Mouse (Mus musculus) adrenal gland, adult 8-10 months (tissue): Measurements from ENCODE around the gene Mterf1b. TPM values are rescaled to one million over a fixed set of nuclear protein-coding genes. Genes with fewer than 3 reads are reported as not detected.
A peak's percentile ranks its signal among the peaks of the same experiment; 100 is the strongest.
"Not testable (repeated sequence)": the region's sequence is repeated elsewhere in the genome, so short reads cannot be mapped to it uniquely, and the experiment has no call there.

ENCODE experiments used
- DNase-seq: peaks from one replicate; pipeline ENCODE4 v3.0.0; 2022
- total RNA-seq, 4 experiments: library from RNA; stranded (reverse); gene quantifications; 2 replicates each; pipeline ENCODE4 v1.2.4; 2022

The Mterf1b gene
- total RNA-seq: 1 to 10 TPM; 5.0 to 8.9 (median 6.8) TPM

DNA sequence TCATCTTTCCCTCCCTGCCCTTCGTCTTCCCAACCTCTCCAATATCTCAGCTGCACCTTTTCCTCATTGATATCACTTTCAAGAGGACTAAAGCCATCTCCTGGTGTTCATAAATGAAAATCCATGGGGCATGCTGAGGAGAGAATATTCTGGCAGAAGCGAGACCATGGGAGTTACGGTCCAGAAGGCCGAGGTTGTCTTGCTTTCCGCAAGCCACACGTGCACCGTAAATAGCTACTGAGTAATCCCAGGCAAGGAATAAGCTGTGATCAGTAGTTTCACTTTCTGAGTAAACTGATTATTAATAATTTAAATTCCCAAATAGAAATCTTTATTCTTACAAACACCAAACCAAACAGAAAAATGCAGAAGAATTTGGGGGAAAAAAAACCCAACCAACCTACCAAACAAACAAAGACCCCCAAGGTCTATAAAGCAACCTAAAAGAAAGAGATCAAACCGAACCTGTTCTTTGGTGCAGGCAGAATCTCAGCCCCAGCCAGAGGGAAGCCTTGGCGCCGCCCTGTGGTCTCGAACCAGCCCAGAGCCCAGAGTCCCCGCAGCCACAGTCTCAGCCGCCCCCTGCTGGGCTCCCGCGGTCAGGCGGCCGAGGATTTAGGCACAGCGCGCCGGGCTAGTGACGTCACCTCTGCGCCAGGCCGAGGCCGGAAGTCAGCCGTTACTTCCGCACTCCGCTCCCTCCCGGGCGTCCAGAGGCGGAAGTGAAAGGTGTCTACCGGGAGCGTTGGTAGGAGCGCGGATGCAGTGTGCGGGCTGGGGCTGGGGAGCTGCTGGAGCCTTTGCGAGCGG is at the start of gene Mterf1b:
Gene Mterf1b (plus strand): TSS at position 697 of the 810 bp plus-strand sequence.
- not testable (repeated sequence) for DNase-seq

GRCm38 (mm10) chr5:4159418-4160071 is 32.6 kb upstream of the Mterf1b start:
- not testable (repeated sequence) for DNase-seq

DNA sequence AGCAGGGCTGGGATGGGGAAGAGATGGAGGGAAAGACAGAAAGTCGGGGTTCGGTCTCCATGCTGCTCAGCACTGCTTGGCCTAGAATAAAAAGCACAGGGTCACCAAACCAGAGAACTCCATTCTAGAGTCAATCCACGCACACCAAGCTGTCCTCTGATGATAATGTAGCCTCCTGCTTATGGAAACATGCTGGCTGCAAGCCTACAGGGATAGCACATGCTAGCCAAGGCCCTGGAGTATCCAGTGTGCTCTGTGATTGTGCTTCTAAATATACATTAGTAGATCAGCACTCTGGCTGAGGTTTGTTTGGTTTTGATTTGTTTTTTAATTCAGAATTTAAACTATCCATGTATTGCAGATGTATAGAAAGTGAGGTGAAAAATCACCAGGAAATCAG is 30.6 kb upstream of the Mterf1b start:
- no peak for DNase-seq

- DNase-seq: no peak
These were observed 29.7 kb upstream of the Mterf1b start for GRCm38 (mm10) chr5:4162461-4162860.

GRCm38 (mm10) chr5:4167813-4168529 is 24.2 kb upstream of the Mterf1b start:
- not testable (repeated sequence) for DNase-seq

- not testable (repeated sequence) for DNase-seq
These were observed 23.6 kb upstream of the Mterf1b start for GRCm38 (mm10) chr5:4168530-4168926.

DNA sequence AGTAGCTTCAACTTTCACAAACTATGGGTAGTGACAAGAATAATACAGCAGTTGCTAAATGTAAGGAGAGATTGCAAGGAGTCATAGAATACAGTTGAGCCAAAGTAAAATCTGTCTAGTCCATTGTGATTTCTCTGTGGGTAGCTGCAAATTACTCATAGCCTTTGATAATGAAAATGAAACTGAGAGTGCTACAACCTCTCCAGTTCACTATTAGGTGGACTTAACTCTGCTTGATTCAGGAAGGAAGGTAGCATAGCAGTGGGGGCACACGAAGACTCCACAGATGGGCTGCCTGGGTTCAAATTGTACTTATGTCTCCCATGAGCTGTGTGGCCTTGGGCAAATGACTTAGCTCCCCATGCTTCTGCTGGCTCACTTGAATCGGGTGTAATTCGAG is 15.7 kb upstream of the Mterf1b start:
- not testable (repeated sequence) for DNase-seq

- no peak for DNase-seq
These were observed 12.8 kb upstream of the Mterf1b start for GRCm38 (mm10) chr5:4179364-4179763.

DNA sequence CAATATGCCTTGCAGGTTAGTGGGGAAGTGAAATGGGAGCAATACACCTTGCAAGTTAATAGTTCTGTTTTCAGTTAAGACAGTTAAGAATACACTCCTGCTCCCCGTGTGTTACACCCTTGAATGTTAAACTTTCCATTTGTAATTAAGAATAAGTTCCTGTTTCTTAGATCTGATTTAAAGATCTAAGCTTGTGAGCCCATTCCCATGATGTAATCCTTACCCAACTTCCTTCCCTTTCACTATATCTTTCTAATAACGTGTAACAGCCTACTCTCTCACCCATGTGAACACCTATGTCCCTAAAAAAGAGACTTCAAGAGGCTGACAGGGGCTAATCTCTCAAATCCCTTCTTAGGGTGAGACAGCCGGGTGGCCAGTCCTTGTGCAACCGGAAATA is 5.4 kb upstream of the Mterf1b start:
- no peak for DNase-seq

DNA sequence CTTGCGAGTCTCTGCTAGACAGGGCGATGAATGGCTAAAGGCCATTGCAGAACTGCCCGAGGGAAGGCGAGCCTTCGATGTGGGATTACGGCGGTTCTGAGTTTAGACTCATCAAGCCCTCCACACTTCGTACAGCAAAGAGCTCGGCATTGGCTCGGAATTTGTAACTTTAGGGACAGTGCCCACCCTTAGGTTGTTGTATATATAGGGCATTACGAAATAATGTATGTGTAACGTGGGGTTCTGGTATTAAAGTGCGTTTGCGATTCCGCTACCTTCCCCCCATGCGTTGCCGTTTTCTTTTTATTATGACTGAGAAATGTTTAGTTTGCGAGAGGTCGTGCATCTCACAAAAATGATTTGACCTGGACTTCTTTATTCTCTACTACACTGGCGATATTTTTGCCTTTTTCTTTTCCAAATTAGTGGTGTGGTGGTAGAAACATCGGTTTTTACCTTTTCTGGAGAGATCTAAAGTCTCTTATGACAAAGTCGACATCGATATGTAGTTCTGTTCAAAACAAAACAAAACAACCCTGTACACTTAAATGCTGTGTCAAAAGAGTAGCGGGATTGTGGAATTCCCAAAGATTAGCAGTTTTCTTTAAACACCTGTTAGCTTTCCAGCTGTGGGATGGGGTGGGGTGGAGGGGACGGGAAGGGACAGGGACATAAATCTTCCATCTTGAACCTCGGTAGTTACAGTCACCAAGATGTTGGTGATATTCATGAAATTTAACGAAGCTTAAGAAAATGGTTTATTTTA is 497 bp downstream of the Mterf1b start:
- DNase-seq: not testable (repeated sequence)

- DNase-seq: no peak
These were observed 1.1 kb downstream of the Mterf1b start for GRCm38 (mm10) chr5:4193247-4193628.

- no peak for DNase-seq
These were observed 2.0 kb downstream of the Mterf1b start for GRCm38 (mm10) chr5:4194166-4194565.

DNA sequence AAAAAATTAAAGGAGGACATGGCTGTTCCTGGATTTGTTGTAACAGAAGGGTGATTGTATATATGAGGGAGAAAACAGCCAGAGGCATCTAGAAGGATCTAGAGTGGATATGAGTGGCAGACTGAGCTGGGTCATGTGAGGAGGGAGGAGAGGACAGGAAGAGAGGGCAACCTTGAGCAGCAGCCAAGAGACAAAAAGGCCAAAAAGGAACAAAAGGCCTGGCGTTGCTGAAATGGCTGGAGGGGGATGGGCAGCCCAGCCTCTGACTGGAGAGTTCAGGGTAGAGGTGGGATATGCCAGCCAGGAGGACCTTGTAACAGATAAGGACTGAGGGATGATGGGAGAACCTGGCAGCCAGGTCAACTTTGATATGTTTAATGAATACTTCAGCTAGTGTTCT is 2.9 kb downstream of the Mterf1b start:
- peak; percentile 70 for DNase-seq

GRCm38 (mm10) chr5:4201368-4201767 is 9.2 kb downstream of the Mterf1b start:
- no peak for DNase-seq

- DNase-seq: not testable (repeated sequence)
These were observed 10.2 kb downstream of the Mterf1b start for GRCm38 (mm10) chr5:4202276-4202810.

GRCm38 (mm10) chr5:4210082-4210481 is 17.9 kb downstream of the Mterf1b start:
- DNase-seq: not testable (repeated sequence)

DNA sequence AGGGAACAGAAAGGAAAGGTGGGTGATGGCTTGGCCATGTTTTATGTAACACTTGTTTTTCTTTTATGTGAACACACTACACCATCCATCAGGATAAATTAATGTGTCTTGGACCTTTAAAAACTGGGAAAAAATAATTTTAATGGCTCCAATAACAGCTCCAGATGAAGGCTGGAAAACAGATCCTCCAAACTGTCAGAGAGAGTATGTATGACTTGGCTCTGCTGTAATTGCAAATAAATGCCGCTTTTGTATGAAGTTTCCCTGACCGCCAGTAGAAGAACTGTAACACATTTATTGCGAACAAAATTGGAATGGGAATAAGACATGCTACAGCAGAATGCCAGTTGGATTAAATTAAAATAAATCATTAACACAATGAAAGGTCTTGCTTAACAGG is 29.1 kb downstream of the Mterf1b start:
- no peak for DNase-seq

DNA sequence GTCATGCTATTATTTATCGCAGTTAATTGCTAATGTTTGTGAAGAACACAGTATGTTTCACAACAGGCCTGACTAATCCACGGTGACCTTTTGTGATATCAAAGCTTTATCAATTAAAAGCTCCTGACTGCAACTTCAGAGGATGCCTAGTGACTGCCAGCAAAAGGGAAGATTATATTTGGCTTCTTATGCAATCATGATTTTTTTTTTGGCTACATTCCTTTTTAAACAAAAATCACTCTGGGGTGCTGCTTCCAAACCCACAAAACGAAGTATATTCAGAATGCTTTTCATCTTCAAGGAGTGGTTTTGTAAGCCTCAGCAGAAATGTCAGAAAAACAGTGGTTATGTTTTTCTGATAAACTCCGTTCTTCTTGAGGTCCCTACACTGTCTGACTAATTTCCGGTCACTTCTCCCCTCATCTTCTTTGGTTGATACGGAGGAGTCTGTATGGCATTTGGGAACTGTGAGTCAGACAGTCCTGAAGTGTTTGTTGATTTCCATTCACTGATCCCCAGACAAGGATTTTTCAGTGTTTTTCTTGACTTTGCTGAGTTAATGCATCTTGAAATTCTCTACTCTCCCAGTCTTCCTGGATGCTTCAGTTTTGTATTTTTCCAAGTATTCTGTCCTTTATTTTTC is 29.9 kb downstream of the Mterf1b start:
- peak; percentile 4 for DNase-seq

- DNase-seq: no peak
These were observed 40.0 kb downstream of the Mterf1b start for GRCm38 (mm10) chr5:4232163-4232562.

DNA sequence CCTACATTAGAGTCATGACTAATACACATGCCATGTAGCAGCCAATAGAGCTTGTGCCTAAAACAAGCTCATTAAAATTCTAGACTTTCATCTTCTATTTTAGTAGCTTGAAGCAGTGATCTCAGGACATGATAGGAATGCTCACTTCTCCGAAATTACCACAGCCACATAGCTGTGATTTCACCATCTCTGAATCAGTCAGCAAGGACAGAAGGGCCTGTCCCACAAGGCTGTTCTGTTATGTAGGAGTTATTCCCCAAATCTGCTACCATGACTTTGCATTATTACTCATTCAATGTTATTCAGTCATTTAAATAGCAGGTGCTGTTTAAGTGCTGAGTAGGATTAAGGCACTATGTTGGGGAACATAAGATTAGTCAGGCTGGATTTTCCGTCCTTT is 42.3 kb downstream of the Mterf1b start:
- peak; percentile 33 for DNase-seq

GRCm38 (mm10) chr5:4240120-4240519 is 48.0 kb downstream of the Mterf1b start:
- DNase-seq: no peak

- DNase-seq: no peak
These were observed 52.8 kb downstream of the Mterf1b start for GRCm38 (mm10) chr5:4245004-4245403.
